Mouse (Mus musculus): ENCODE data around the gene Nrxn3. TPM values are rescaled to one million over a fixed set of nuclear protein-coding genes. Genes with fewer than 3 reads are reported as not detected.

Gene Nrxn3
- polyA plus RNA-seq, 1 experiment from 2014 or later: 53.1 TPM

DNA sequence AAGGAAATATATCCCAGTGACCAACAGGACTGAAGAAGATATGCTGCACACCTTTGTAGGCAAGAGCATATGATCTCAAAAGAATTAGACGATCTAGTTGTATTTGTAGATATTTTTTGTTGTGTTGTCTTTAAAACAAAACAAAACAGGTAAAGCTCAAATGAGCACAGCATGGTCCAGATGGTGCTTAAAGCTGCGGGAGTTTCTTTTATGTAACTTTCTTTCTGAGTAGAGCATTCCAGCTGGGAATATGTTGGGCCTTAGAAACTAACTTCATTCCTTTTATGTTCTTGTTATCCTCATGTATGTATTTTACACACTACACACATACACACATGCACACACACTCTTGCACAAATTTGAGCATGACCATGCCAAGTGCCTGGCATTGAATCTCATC lies 1545.4 kb downstream of the Nrxn3 start:
- H3K4me2 ChIP-seq (replicated peaks): no peak overlapping the region
- H3K27ac ChIP-seq: no peak overlapping the region
- no peak overlapping the region for H3K4me3 ChIP-seq
- no peaks in the 10 kb centered on the region for H3K36me3 ChIP-seq
- no peak overlapping the region for H3K9ac ChIP-seq
- no peaks in the 10 kb centered on the region for H3K4me1 ChIP-seq
- H3K9me3 ChIP-seq (replicated peaks): no peaks in the 10 kb centered on the region
- no peaks in the 10 kb centered on the region for H3K27me3 ChIP-seq
- 72% methylated on average over 2 of the region's 2 CpGs for WGBS
- ATAC-seq (ENCODE audit: low FRiP score): no peak

- H3K27ac ChIP-seq: no peak overlapping the region
- no peak for ATAC-seq (ENCODE audit: low FRiP score)
These were observed 1548.2 kb downstream of the Nrxn3 start for GRCm38 (mm10) chr12:90270763-90271379.

DNA sequence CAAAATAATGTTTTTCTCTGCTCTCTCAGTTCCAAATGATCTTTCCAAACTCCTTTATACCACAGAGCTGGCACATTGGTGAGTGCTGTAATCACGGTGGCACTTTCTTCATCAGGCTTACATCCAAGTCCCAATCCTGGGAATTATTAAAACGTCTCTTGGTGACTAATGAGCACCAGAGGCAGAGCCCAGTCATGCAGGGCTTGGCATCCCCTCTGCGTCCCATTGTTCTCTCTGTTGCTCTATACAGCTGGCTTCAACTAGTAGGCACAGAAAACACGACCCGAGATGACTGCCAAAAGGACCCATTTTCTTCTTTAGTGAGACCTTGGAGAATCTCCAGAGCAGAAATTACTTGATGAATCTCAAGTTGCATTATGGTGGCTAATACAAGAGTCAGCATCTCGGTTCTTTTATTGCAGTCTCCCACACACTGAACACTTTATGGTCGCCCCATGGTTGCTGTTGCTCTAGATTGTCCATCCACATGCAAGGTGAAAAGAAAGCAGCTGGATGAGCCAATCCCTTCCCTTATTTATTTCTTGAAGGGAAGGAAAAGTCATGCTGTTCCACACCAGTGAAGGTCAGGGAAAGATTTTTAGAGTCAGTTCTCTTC lies 1552.1 kb downstream of the Nrxn3 start:
- 71% methylated on average over 7 of the region's 7 CpGs for WGBS
- no peaks in the 10 kb centered on the region for H3K27me3 ChIP-seq

More at GRCm38 (mm10) chr12:90270763-90271379, 1548.2 kb downstream of the Nrxn3 start:
- Histone ChIP-seq H3K4me1 (no peaks in the 10 kb centered on the region), H3K4me3 (no peak overlapping the region), H3K4me2 (replicated peaks) (no peak overlapping the region), H3K9ac (no peak overlapping the region), H3K27me3 (no peaks in the 10 kb centered on the region), H3K9me3 (replicated peaks) (no peaks in the 10 kb centered on the region), H3K36me3 (no peaks in the 10 kb centered on the region)

DNA sequence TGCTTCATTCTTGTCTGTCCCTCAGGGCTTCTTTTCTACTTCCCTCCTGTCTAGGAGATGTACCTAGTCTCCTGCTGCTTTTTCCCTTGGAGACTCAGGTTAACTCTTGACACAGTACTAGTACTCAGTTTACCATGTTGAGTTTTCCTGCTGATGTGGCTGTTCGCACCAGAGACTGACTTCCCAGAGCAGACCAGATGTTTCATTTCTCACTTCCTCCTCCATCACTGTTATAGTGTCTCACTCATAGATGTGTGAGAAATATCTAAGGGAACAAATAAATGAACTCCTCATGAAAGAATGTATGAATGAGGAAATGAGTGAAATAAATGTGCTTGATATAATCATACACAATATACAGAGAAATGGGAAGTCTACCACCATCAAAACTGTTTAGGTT lies 1558.6 kb downstream of the Nrxn3 start:
- H3K27ac ChIP-seq: no peak overlapping the region
- 93% methylated on average over 1 of the region's 1 CpGs for WGBS

More for the DNA sequence above, 1552.1 kb downstream of the Nrxn3 start:
- H3K36me3 ChIP-seq: no peaks in the 10 kb centered on the region
- no peak overlapping the region for H3K27ac ChIP-seq
- no peaks in the 10 kb centered on the region for H3K4me1 ChIP-seq
- no peaks in the 10 kb centered on the region for H3K9me3 ChIP-seq (replicated peaks)
- H3K4me3 ChIP-seq: no peak overlapping the region
- no peak overlapping the region for H3K9ac ChIP-seq
- no peak overlapping the region for H3K4me2 ChIP-seq (replicated peaks)
- ATAC-seq (ENCODE audit: low FRiP score): no peak

DNA sequence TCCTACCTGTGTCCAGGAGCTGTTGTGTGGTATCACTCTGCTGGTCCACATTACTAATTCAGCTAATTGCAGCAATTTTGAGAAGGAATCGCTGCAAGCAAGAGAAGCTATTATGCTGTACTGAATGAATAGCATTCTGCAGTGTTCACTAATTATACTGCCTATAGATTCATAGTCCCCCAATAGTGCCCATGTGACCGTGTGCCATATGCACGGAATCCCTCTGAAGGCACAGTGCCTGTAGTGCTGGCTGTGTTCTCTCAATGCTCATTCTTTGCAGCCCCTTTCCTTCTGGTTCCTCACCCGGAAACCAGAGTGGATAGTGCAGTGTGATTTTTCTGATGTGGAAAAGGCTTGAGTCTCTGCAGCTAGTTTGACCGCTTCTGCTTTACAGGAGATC lies 1560.3 kb downstream of the Nrxn3 start:
- Histone ChIP-seq H3K27ac (no peak overlapping the region), H3K36me3 (no peaks in the 10 kb centered on the region), H3K4me1 (no peaks in the 10 kb centered on the region), H3K4me2 (replicated peaks) (no peak overlapping the region), H3K9ac (no peak overlapping the region), H3K4me3 (no peak overlapping the region), H3K27me3 (no peaks in the 10 kb centered on the region), H3K9me3 (replicated peaks) (no peaks in the 10 kb centered on the region)
- no peak for ATAC-seq (ENCODE audit: low FRiP score)
- 79% methylated on average over 5 of the region's 5 CpGs for WGBS

More for the DNA sequence above, 1558.6 kb downstream of the Nrxn3 start:
- H3K4me3 ChIP-seq: no peak overlapping the region
- no peaks in the 10 kb centered on the region for H3K27me3 ChIP-seq
- ATAC-seq (ENCODE audit: low FRiP score): no peak
- H3K4me2 ChIP-seq (replicated peaks): no peak overlapping the region
- no peaks in the 10 kb centered on the region for H3K4me1 ChIP-seq
- no peak overlapping the region for H3K9ac ChIP-seq
- H3K9me3 ChIP-seq (replicated peaks): no peaks in the 10 kb centered on the region
- no peaks in the 10 kb centered on the region for H3K36me3 ChIP-seq

DNA sequence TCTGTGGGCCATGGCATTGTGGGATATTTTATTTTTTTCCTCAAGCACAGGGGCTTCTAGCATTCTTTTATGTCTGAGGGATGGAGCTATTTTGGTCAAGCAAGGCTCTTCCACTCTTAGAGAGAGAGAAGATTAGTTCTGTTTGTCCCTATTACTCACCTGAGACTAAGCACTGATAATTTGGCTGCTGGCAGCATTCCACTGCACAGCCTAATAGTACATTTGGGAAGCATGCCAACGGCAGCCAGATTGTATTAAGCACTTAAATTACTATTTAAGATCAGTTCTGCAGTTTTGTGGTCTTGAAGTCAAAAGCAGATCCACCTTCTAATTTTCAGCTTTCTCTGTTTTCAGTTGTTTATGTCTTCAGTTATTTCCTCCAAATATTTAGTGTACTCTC lies 1580.0 kb downstream of the Nrxn3 start:
- WGBS: 71% methylated on average over 1 of the region's 1 CpGs
- H3K27ac ChIP-seq: no peak overlapping the region

GRCm38 (mm10) chr12:90331806-90332205 lies 1609.1 kb downstream of the Nrxn3 start:
- H3K27me3 ChIP-seq: no peaks in the 10 kb centered on the region
- H3K27ac ChIP-seq: no peak overlapping the region
- H3K4me3 ChIP-seq: no peak overlapping the region
- no peak overlapping the region for H3K9ac ChIP-seq
- no peaks in the 10 kb centered on the region for H3K4me1 ChIP-seq
- H3K4me2 ChIP-seq (replicated peaks): no peak overlapping the region
- H3K36me3 ChIP-seq: no peaks in the 10 kb centered on the region
- WGBS: 98% methylated on average over 15 of the region's 15 CpGs
- H3K9me3 ChIP-seq (replicated peaks): no peaks in the 10 kb centered on the region
- ATAC-seq (ENCODE audit: low FRiP score): no peak

More for the DNA sequence above, 1580.0 kb downstream of the Nrxn3 start:
- Histone ChIP-seq H3K27me3 (no peaks in the 10 kb centered on the region), H3K9me3 (replicated peaks) (no peaks in the 10 kb centered on the region), H3K36me3 (no peaks in the 10 kb centered on the region), H3K4me3 (no peak overlapping the region), H3K4me1 (no peaks in the 10 kb centered on the region), H3K4me2 (replicated peaks) (no peak overlapping the region), H3K9ac (no peak overlapping the region)
- no peak for ATAC-seq (ENCODE audit: low FRiP score)

GRCm38 (mm10) chr12:90332459-90332858 lies 1609.8 kb downstream of the Nrxn3 start:
- Histone ChIP-seq H3K4me3 (no peak overlapping the region), H3K27me3 (no peaks in the 10 kb centered on the region), H3K27ac (no peak overlapping the region), H3K4me1 (no peaks in the 10 kb centered on the region), H3K36me3 (no peaks in the 10 kb centered on the region), H3K4me2 (replicated peaks) (no peak overlapping the region), H3K9me3 (replicated peaks) (no peaks in the 10 kb centered on the region), H3K9ac (no peak overlapping the region)
- WGBS: 97% methylated on average over 3 of the region's 3 CpGs
- ATAC-seq (ENCODE audit: low FRiP score): no peak

DNA sequence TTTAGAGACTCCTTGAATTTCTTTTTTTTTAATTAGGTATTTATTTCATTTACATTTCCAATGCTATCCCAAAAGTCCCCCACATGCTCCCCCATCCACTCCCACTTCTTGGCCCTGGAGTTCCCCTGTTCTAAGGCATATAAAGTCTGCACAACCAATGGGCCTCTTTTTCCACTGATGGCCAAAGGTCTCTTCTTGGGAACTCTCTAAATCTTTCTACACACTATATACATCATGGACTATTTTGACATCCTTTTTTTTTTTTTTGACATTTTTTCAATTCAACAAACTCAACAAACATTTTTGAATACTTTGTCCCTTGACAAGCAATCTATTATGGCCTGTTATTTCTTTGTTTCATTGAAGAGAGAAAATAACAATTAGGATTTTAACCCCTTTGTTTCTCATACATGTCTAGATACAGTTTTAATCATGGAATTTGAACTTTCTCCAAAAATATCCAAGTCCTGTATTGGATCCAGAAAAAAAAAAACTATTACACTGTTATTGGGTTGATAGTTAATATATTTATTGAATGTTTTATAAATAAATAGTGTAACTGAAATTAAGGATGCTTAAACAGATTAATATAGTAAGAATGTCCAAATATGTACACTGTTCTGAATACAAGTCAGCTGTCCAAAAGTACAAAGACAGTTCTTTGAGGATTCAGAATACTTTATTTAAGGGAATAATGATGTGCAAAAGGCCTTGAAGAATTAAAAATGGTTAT lies 1615.0 kb downstream of the Nrxn3 start:
- Histone ChIP-seq H3K4me2 (replicated peaks) (no peak overlapping the region), H3K9ac (no peak overlapping the region), H3K4me1 (no peaks in the 10 kb centered on the region), H3K27me3 (no peaks in the 10 kb centered on the region), H3K27ac (no peak overlapping the region), H3K9me3 (replicated peaks) (no peaks in the 10 kb centered on the region), H3K4me3 (no peak overlapping the region), H3K36me3 (no peaks in the 10 kb centered on the region)
- ATAC-seq (ENCODE audit: low FRiP score): no peak

GRCm38 (mm10) chr12:90338229-90338557 lies 1615.5 kb downstream of the Nrxn3 start:
- Histone ChIP-seq H3K27ac (no peak overlapping the region), H3K4me1 (no peaks in the 10 kb centered on the region), H3K27me3 (no peaks in the 10 kb centered on the region), H3K36me3 (no peaks in the 10 kb centered on the region), H3K9ac (no peak overlapping the region), H3K4me2 (replicated peaks) (no peak overlapping the region), H3K4me3 (no peak overlapping the region), H3K9me3 (replicated peaks) (no peaks in the 10 kb centered on the region)
- ATAC-seq (ENCODE audit: low FRiP score): no peak
- 89% methylated on average over 3 of the region's 3 CpGs for WGBS

Data from hindbrain, embryonic 12.5 days (tissue).